Mouse (Mus musculus) ovary, adult 18-20 months (tissue): ENCODE measurements around the gene Ccdc9b.

Source experiments
- DNase-seq: peaks from one replicate; pipeline ENCODE4 v3.0.0; 2022; ENCODE audit warnings: low spot score, mixed read lengths

Ccdc9b gene

DNA sequence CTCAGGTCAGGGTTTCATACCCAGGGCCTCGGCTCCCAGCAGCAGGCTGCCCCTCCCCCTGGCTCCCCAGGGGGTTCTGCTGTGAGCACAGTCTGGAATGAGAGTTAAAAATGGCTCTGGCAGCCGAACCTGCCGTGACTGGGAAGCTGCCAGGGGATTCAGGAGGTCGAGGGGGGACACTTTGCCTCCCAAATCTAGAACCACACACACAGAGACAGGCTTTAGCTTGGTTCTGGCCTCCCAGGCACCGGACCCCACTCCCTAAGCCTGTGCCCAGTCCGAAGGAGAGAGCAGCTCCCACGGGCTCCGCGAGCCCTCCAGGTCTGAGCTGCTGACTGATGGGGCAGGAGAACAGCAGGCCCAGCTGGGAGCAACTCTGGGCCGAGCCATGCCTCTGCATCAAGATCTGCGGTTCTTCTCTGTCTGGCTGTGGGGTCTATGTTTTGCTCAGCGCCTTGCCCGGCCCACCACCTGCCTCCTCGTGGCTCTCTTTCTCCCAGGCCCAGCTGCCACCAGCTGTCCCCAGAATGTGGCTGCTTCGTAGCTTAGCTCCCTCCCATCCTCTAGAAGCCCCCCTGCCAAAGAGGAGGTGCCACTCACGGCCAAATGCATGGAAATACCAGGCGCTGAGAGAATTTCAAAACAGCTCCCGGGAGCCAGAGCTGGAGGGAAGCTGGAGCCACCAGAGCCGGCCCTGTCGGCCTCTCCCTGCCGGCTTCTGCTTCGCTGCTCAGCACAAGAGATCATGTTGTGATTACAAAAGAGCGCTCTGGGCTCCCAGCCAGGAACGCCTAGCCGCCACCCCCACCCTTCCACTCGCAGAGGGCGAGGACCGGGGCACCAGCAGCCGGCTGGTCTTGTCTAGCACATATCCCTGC is at the start of gene Ccdc9b:
Gene Ccdc9b (minus strand): TSS at position 756 of the 878 bp plus-strand sequence.
- DNase-seq: peak; percentile 85

GRCm38 (mm10) chr2:118810861-118811260 is 48.4 kb upstream of the Ccdc9b start:
- DNase-seq: no peak

GRCm38 (mm10) chr2:118806860-118807259 is 44.4 kb upstream of the Ccdc9b start:
- no peak for DNase-seq

DNA sequence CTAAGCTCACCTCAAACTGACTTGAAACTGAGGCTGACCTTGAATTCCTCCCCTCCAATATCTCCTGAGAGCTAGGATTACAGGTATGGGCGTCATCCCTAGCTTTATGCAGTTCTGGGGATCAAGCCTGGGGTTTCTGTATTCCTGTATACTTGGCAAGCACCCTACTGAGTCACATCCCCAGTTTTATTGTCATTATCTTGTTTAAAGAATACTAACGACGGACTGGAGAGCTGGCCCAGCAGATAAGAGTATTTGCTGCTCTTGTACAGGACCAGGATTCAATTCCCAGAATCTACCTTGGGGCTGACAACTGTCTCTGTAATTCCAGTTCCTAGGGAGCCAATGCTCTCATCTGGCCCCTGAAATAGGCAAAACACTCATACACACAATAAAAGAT is 43.3 kb upstream of the Ccdc9b start:
- no peak for DNase-seq

DNA sequence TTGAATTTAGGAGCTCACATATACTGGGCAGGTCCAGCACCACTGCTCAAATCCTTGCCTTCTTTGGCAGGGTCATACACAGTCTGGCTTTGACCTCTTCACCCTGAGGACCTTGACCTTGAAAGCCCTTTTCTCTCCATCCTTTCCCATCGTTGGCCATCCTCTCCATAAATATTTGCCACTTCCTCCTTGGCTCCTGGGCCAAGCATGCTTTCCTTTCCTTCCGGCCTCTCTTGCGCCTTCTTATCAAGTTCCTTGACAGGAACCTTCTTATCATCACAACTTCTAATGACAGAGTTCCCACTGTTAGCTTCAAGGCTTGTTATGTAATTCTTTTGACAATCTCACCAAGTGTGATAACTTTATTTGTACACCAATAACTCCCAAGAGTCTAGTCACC is 42.7 kb upstream of the Ccdc9b start:
- DNase-seq: no peak

GRCm38 (mm10) chr2:118804474-118804873 is 42.0 kb upstream of the Ccdc9b start:
- no peak for DNase-seq

GRCm38 (mm10) chr2:118802542-118803118 is 40.2 kb upstream of the Ccdc9b start:
- DNase-seq: no peak

GRCm38 (mm10) chr2:118793636-118794035 is 31.2 kb upstream of the Ccdc9b start:
- DNase-seq: no peak

DNA sequence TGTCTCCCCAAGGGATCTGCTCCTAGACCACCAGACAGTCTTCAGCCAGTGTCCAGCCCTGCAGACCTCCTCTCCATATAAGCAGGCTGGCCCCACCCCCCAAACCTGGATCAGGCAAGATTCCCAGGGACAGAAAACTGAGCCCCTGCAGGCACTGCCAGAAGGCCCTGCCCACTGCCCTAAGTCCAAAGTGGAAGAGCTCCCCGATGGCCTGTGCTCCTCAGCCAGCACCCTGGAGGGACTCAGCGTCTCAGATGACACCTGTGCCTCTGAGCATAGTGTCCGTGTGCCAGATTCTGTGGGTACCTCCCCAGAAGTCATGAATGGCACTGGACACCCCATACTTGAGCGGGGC is 29.8 kb upstream of the Ccdc9b start:
- no peak for DNase-seq

- no peak for DNase-seq
Measured at GRCm38 (mm10) chr2:118791591-118792258, 29.3 kb upstream of the Ccdc9b start.

GRCm38 (mm10) chr2:118790551-118791525 is 28.4 kb upstream of the Ccdc9b start:
- peak; percentile 48 for DNase-seq

GRCm38 (mm10) chr2:118790221-118790550 is 27.7 kb upstream of the Ccdc9b start:
- DNase-seq: no peak

DNA sequence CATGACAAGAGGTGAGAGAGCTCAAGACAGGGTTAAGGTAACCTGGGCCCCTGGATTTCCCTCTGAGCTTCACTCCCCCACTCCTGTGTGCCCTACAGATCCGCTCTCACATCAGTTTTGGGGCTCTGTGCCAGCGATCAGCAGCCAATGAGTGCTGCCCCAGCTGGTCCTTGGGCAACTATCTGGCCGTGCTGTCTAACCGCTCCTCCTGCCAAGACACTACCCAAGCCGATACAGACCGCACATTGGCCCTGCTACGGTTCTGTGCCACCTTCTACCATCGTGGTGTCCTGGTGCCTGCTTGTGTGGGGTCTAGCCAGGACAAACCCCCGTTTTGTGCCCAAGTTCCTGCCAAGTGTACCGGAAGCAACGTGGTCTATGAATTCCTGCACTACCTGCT is 27.0 kb upstream of the Ccdc9b start:
- peak; percentile 58 for DNase-seq

DNA sequence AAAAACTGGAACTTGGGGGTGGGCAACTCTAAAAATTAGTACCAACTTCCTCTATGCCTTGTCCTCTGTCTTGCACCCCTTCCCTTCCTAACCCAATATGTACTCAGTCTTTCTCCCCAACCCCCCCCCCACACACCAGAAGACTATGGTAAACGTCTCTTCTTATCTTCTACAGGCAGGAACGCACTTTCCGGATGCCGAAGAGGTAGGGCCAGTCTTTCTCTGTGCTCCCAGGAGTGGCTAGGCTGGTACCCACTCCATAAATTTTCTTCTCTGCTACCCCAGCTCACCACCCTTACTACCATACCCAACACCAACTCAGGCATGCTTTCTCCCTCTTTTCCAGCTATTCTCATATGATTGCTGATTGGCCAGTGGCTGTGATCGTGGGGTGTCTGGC is 24.1 kb upstream of the Ccdc9b start:
- DNase-seq: no peak

DNA sequence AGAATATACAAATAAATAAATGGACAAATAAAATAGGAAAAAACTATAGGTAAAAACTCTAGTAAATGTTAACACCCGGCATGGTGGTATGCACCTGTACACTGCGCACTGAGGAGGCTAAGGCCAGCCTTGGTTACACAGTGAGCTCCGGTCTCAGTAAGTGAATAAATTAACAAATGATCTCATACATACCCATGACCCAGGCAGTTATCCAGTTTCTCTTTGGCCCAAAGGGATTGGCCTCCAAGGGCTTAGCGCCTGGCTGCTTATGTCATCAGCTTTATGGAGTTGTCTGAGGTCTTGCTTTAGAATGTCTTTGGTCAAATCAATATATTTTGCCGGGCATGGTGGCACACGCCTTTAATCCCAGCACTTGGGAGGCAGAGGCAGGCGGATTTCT is 21.2 kb upstream of the Ccdc9b start:
- DNase-seq: no peak

DNA sequence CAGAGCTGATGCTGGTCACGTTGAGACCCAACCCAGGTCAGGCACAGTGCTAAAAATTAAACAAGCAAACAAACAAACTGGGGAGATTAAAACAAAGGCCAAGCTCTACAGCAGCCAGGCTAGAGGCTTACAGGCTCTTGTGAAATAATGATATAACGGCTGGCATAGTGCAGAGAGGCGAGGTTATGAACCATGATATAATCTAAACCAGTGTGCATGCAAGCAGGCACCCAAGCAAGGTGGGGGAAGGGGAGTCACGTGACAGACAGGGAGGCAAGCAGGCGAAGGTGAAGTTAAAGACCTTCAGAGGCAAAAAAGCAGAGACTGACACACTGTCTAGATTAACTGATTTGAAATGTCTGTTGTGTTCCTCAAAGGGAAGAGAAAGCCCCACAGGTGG is 20.6 kb upstream of the Ccdc9b start:
- no peak for DNase-seq

- DNase-seq: no peak
Measured at GRCm38 (mm10) chr2:118782303-118782702, 19.8 kb upstream of the Ccdc9b start.

DNA sequence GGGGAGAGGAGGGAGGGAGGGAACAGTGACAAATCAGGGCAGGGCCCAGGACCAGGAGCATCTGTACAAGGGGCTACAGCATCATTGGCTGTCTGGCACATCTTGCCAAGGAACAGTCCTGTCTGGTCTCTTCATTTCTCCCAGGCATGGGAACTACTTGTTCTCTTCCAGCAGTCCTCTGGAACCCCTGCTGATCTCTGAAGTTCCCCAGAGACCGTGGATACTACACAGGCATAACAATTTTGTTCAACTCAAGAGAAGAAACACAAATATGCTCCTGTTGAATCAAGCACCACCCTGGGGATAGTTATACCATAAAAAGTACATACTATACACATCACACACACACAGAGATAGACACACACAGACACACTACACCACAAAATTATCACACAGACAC is 18.7 kb upstream of the Ccdc9b start:
- DNase-seq: no peak

- peak; percentile 89 for DNase-seq
Measured at GRCm38 (mm10) chr2:118779504-118780480, 17.3 kb upstream of the Ccdc9b start, which contains the start of gene Disp2. Disp2 (plus strand) TSS chr2:118779719.

DNA sequence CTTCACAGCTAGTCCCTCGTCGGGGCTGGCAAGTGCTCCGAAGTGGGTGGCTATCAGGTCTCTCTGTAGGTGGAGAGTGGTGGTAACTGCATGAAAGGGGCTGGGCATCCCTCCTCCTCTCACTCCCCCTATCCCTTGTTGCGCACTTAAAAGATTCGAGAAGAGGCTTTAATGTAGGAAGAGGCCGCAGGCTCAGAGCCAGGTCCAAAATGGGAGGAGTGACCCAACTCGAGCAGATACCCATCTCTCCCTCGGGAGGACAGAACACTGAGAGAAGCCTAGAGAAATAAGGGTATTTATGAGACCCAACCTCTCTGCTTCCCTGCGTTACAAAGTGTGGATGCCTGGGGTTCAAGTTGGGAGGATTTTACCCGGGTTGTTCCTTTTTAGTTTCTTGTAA is 16.6 kb upstream of the Ccdc9b start:
- DNase-seq: no peak

DNA sequence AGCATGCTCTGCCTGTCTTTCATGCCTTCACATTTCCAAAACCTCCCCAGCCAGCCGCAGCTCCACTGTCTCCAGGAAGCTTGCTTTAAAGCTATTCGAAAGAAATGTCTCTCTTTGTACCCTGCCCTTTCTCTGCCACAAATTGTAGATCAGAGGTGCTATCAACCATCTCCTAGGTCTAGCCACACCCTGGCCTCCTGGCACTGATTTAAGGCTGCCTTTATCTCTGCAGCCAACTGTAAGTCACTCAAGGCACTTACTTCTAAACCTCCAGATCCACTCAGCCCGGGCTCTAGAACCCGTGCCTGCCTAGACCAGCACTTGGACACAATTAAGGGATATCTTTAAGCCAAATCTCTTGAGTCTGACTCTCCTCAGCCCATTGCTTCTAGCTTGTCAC is 16.0 kb upstream of the Ccdc9b start:
- DNase-seq: no peak
